Mouse (Mus musculus) embryonic facial prominence, embryonic 15.5 days (tissue): Measurements from ENCODE around the gene Sarnp. TPM values are rescaled to one million over a fixed set of nuclear protein-coding genes. Genes with fewer than 3 reads are reported as not detected.

ENCODE experiments used
- ATAC-seq: fragments of 200-750 bp; cut with Nextera tagmentation; 2 replicates; pipeline ENCODE4 v1.8.0; 2017; ENCODE audit warnings: low read depth, moderate TSS enrichment; ENCODE audit not compliant: insufficient number of reproducible peaks, low FRiP score, low TSS enrichment
- H3K27ac ChIP-seq: fragments of 300-500 bp; sonication (generic); replicated peaks from 2 replicates; pipeline ENCODE4 v1.5.1; 2015; ENCODE audit warnings: mild to moderate bottlenecking, inconsistent platforms
- H3K27me3 ChIP-seq: fragments of 300-500 bp; sonication (generic); 2 replicates; pipeline ENCODE4 v1.6.1; 2015; ENCODE audit warnings: inconsistent platforms
- H3K36me3 ChIP-seq: fragments of 300-500 bp; sonication (generic); 2 replicates; pipeline ENCODE4 v1.6.1; 2015; ENCODE audit warnings: mild to moderate bottlenecking, inconsistent platforms
- H3K4me1 ChIP-seq: fragments of 300-500 bp; sonication (generic); 2 replicates; pipeline ENCODE4 v1.6.1; 2015; ENCODE audit warnings: inconsistent platforms
- H3K4me2 ChIP-seq: fragments of 300-500 bp; sonication (generic); replicated peaks from 2 replicates; pipeline ENCODE4 v1.6.1; 2015; ENCODE audit warnings: mild to moderate bottlenecking, inconsistent platforms
- H3K4me3 ChIP-seq: fragments of 300-500 bp; sonication (generic); replicated peaks from 2 replicates; pipeline ENCODE4 v1.5.1; 2015; ENCODE audit warnings: mild to moderate bottlenecking, inconsistent platforms
- H3K9ac ChIP-seq: fragments of 300-500 bp; sonication (generic); 2 replicates; pipeline ENCODE4 v1.6.1; 2015; ENCODE audit warnings: inconsistent platforms
- H3K9me3 ChIP-seq: fragments of 300-500 bp; sonication (generic); replicated peaks from 2 replicates; pipeline ENCODE4 v1.6.1; 2016; ENCODE audit warnings: inconsistent platforms
- WGBS: fragments of 180-500 bp; shearing (Covaris S2); methylation state at CpG from one replicate; pipeline ENCODE4 v1.1.7; 2015; 5-methylcytosine and 5-hydroxymethylcytosine counted together
- polyA plus RNA-seq: library from polyadenylated mRNA; unstranded; fragments of >200 nt; fragmentation: Nextera tagmentation; extraction: Ambion mirVana; gene quantifications from 2 replicates; pipeline ENCODE4 v1.2.1, GENCODE M21; 2015

The Sarnp gene
- polyA plus RNA-seq, 1 experiment from 2014 or later, result 196 TPM

DNA sequence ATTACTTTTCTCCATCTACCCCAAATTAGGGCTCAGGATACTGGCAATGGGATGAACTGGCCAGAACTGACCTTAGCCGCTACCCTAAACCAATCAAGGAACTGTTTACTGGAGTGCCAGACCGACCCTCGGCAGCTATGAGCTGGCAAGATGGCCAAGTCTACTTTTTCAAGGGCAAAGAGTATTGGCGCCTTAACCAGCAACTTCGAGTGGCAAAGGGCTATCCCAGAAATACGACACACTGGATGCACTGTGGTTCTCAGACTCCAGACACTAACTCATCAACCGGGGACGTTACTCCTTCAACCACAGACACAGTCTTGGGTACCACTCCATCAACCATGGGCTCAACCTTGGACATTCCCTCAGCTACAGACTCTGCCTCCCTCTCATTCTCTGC lies 18.5 kb upstream of the Sarnp start:
- H3K9me3 ChIP-seq, result no peaks in the 10 kb centered on the region
- H3K4me3 ChIP-seq, result no peak overlapping the region
- no peaks in the 10 kb centered on the region for H3K27me3 ChIP-seq
- peaks cover 14% of the 10 kb centered on the region for H3K4me1 ChIP-seq
- ATAC-seq, result no peak
- H3K4me2 ChIP-seq, result no peak overlapping the region
- H3K9ac ChIP-seq, result no peak overlapping the region
- peaks cover 24% of the 10 kb centered on the region for H3K36me3 ChIP-seq
- WGBS, result 92% methylated on average over 8 of the region's 8 CpGs
- no peak overlapping the region for H3K27ac ChIP-seq

DNA sequence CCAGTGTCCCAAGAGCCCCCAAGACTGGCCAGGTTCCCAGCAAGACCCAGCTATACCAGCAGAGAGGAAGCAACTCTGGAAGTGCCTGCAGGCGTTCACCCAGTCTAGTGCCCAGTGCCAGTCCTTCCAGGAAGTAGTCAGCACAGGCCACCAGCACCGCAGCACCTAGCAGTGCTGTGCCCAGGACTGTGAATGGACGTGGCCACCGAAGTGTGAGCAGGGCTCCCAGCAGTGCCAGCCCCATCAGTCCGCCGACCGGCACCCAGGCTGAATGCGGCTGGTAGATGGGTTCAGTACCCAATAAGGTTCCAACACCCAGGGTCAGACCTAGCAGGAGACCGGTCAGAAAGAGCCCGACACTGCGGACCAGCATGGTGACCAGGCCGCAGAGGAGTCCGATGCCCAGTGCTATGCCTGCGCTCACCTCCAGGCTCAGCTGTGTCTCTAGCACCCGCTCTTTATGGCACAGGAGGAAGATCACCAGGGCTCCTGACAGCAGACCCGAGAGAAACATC lies 15.1 kb upstream of the Sarnp start:
- Histone ChIP-seq H3K4me1 (peaks cover 27% of the 10 kb centered on the region), H3K9me3 (no peaks in the 10 kb centered on the region), H3K4me3 (no peak overlapping the region), H3K36me3 (peaks cover 26% of the 10 kb centered on the region), H3K27me3 (no peaks in the 10 kb centered on the region), H3K9ac (no peak overlapping the region), H3K27ac (no peak overlapping the region), H3K4me2 (peak overlapping the region; percentile 74; the same call in 1 of the 2 replicates)
- WGBS, result 89% methylated on average over 16 of the region's 16 CpGs
- no peak for ATAC-seq

DNA sequence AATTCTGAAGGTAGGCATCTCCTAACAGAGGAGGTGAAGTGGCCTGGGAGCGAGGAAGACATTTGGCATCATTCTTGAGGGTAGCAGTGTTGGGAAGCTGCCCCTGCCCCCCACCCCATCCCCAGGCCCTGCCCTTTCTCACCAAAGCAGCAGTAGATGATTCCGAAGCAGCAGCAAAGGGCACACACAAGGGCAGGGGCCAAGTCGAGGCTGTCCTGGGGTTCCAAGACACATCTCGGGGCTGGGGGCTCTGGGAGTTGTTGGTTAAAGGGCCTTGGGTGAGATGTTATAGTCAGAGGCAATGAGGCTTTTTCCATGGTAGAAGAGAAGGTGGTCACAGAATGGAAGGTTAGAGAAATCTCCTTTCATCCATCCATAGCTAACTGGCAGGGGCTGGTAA lies 14.2 kb upstream of the Sarnp start:
- peak overlapping the region; percentile 74 for H3K4me2 ChIP-seq
- H3K4me1 ChIP-seq, result peaks cover 36% of the 10 kb centered on the region
- H3K9ac ChIP-seq, result no peak overlapping the region
- 0 out of 2 replicates have a peak overlapping the region, but pooled peaks have one; percentile 100 for H3K27ac ChIP-seq
- no peaks in the 10 kb centered on the region for H3K9me3 ChIP-seq
- H3K36me3 ChIP-seq, result peaks cover 31% of the 10 kb centered on the region
- no peaks in the 10 kb centered on the region for H3K27me3 ChIP-seq
- no peak for ATAC-seq
- 50% methylated on average over 4 of the region's 4 CpGs for WGBS
- H3K4me3 ChIP-seq, result peak overlapping the region; percentile 88

DNA sequence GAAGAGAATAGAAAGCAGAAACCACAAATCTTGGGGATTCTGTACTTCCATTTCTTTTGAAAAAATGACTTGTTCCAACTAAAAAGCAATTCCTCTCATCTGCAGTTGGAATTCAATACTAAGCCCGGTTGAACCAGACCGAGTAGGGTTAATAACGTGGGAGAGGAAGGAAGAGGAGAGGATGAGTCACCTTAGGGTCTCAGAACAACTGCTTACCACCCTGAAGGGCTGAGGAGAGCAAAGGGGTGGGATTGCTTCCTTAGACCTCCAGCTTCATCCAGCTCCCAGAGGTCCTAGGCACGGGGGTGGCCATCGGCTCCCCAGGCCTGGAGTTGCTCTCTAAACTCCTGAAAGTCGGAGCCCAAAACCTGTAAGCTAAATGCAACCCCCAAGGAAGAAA lies 13.8 kb upstream of the Sarnp start:
- no peak for ATAC-seq
- Histone ChIP-seq H3K9ac (peak overlapping the region; percentile 68), H3K27me3 (no peaks in the 10 kb centered on the region), H3K36me3 (peaks cover 34% of the 10 kb centered on the region), H3K4me3 (peak overlapping the region; percentile 88), H3K4me2 (peak overlapping the region; percentile 74), H3K4me1 (peaks cover 40% of the 10 kb centered on the region), H3K27ac (peak overlapping the region; percentile 100), H3K9me3 (no peaks in the 10 kb centered on the region)
- 3% methylated on average over 6 of the region's 6 CpGs for WGBS

DNA sequence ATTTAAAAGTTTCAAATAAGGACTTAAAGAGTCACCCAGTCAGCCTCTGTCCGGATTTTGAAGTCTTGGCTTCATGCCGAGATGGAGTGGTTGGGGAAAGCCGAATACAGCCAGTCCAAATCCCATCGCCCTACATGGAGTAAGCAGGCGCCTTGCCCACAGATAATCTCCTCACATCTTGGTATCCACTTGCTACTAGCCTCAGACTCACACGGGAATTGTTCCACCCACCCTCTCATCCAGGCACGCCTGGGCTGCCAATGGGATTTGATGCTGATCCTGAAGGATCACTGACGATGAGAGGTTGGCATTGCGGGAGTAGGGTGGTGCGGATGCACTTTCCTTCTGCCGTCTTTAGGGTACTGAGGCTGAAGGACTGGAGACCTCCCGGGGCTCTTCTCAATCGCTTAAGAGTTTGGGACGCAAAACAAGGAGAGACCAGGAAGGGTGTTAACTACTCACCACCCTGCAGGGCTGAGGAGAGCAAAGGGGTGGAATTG lies 13.3 kb upstream of the Sarnp start, which contains the start of gene Dnajc14:
TSS of gene Dnajc14 (plus strand) at position 292 of the 500 bp plus-strand sequence.
- Histone ChIP-seq H3K9ac (peak within 1 kb of the TSS; percentile 72), H3K9me3 (no peaks in the 10 kb centered on the region), H3K27ac (peak within 1 kb of the TSS; percentile 100), H3K36me3 (peaks cover 30% of the 10 kb centered on the region), H3K4me1 (peaks cover 45% of the 10 kb centered on the region), H3K4me3 (peak within 1 kb of the TSS; percentile 88), H3K4me2 (peak within 1 kb of the TSS; percentile 74), H3K27me3 (no peaks in the 10 kb centered on the region)
- peak; percentile 6 for ATAC-seq
- WGBS, result under 1% methylated on average over 14 of the region's 14 CpGs

DNA sequence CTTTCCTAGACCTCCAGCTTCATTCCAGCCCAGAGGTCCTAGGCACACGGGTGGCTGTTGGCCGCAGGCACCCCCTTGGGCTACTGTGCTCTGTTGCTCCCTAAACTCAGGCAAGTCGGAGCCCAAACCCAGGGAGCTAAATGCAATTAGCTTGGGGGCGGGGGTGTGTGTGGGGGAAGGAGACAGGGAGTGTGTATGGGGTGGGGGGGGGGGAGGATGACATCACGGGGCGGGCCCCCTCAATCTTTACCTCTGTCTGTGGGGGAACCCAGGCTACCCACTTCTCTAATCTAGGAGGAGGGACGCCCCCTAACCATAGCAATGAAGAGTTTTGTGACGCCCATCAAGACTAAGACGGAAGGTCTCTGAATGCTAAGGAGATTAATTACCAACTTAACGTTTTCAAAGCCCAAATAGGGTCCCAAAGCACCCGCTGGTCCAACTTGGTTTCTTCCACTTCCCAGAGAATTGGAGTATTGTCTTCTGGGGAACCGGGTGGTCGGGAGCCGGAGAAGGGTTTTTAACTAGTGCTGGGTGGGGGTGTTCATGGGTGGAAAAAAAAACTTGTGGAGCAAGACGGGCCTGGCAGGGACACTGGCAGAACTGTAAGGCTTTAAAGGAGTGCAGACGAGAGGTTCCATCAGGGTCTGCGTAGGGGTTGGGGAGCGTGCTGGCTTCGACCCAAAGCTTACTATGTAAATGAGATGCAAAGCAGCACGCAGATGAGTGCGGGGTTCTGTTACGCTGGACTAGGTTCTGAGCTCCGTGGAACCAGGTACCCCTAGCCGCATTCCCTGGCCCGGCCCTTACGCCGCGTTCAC lies 12.7 kb upstream of the Sarnp start, which contains the start of gene Tmem198b:
TSS of gene Tmem198b (minus strand) at position 100 of the 821 bp plus-strand sequence.
- Histone ChIP-seq H3K9ac (peak within 1 kb of the TSS; percentile 72), H3K4me1 (peaks cover 51% of the 10 kb centered on the region), H3K27ac (peak within 1 kb of the TSS; percentile 100), H3K9me3 (no peaks in the 10 kb centered on the region), H3K27me3 (no peaks in the 10 kb centered on the region), H3K4me3 (peak within 1 kb of the TSS; percentile 88), H3K36me3 (peaks cover 31% of the 10 kb centered on the region), H3K4me2 (peak within 1 kb of the TSS; percentile 74)
- WGBS, result 0% methylated on average over 28 of the region's 28 CpGs
- peak; percentile 64 for ATAC-seq

DNA sequence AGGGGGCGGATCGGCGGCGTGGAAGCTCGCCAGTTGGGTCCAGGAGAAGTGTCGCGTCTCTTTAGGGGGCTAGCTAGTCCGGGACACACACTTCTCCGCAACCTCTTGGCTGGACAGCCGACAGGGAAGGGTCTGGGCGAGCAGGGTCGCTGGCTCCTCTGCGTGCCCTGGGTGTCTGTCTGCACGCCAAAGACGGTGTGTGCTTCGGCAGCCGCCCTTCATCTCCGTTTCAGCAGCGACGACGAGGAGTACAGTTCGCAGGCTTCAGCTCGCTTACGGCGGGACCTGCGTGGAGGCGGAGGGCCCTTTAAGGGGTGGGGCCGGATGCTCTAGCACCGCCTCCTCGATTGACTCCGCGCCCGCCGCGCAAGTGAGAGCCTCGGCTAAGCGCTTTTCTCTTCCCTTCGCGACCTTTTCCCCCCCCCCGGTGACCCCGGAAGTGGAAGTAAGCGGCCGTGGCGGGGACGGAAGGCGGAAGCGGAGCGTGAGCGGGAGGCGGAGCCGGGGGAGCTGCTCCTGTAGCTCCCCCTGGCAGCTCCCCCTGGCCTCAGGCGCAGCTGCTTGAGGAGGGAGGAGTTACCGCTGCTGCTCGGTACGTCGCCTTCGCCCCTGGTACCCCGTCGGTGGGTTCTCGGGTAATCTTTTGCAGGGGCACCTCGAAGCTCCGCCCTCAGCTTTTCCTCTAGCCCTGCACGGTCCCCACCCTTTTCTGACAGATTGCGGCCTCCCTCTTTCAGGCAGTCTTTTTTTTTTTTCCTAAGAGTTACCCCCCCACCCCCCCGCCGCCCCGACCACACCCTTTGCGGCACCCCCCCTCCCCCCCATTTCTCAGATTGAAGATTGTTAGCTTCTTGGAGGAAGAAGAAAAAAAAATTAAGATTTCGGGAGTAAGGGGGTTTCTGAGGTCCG lies 11.8 kb upstream of the Sarnp start:
- no peaks in the 10 kb centered on the region for H3K9me3 ChIP-seq
- H3K27me3 ChIP-seq, result no peaks in the 10 kb centered on the region
- H3K9ac ChIP-seq, result peak overlapping the region; percentile 72
- peak overlapping the region; percentile 74 for H3K4me2 ChIP-seq
- H3K36me3 ChIP-seq, result peaks cover 31% of the 10 kb centered on the region
- ATAC-seq, result peak; percentile 93
- under 1% methylated on average over 68 of the region's 70 CpGs for WGBS
- peaks cover 54% of the 10 kb centered on the region for H3K4me1 ChIP-seq
- H3K4me3 ChIP-seq, result peak overlapping the region; percentile 88
- peak overlapping the region; percentile 100 for H3K27ac ChIP-seq

DNA sequence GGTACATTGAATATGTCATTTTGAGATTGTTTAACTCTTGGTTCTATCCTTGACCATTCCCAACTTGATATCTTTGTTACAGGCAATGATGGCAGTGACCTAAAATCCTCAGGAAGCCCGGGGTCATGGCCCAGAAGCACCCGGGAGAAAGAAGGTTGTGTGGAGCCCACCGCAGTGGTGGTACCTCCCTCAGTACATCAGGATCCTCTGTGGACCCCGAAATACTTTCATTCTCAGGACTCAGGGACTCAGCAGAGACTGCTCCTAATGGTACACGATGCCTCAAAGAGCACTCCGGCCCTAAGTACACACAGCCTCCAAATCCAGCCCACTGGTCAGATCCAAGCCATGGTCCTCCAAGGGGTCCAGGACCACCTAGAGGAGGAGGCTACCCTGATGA lies 11.0 kb upstream of the Sarnp start:
- H3K36me3 ChIP-seq, result peaks cover 23% of the 10 kb centered on the region
- WGBS, result 56% methylated on average over 6 of the region's 6 CpGs
- peaks cover 54% of the 10 kb centered on the region for H3K4me1 ChIP-seq

DNA sequence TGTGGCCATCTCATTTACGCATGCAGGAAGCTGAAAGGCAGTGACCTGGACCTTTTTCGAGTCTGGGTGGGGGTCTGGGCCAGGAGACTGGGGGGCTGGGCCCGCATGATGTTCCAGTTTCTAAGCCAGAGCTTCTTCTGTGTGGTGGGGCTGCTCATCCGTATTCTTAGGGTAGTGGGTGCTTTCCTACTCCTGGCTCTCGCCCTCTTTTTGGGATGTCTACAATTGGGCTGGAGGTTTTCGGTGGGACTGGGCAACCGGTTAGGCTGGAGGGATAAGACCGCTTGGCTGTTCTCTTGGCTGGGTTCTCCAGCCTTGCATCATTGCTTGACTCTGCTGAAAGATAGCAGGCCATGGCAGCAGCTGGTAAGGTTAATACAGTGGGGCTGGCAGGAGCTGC lies 10.1 kb upstream of the Sarnp start:
- H3K9me3 ChIP-seq, result no peaks in the 10 kb centered on the region
- ATAC-seq, result no peak
- H3K36me3 ChIP-seq, result peaks cover 20% of the 10 kb centered on the region
- H3K4me2 ChIP-seq, result peak overlapping the region; percentile 74
- H3K4me3 ChIP-seq, result peak overlapping the region; percentile 88
- no peak overlapping the region for H3K9ac ChIP-seq
- peaks cover 54% of the 10 kb centered on the region for H3K4me1 ChIP-seq
- H3K27ac ChIP-seq, result no peak overlapping the region
- WGBS, result 90% methylated on average over 8 of the region's 8 CpGs
- no peaks in the 10 kb centered on the region for H3K27me3 ChIP-seq

More for the DNA sequence above, 11.0 kb upstream of the Sarnp start:
- Histone ChIP-seq H3K9ac (peak overlapping the region; percentile 53), H3K4me3 (peak overlapping the region; percentile 88), H3K27me3 (no peaks in the 10 kb centered on the region), H3K27ac (peak overlapping the region; percentile 100), H3K4me2 (peak overlapping the region; percentile 74), H3K9me3 (no peaks in the 10 kb centered on the region)
- ATAC-seq, result no peak

DNA sequence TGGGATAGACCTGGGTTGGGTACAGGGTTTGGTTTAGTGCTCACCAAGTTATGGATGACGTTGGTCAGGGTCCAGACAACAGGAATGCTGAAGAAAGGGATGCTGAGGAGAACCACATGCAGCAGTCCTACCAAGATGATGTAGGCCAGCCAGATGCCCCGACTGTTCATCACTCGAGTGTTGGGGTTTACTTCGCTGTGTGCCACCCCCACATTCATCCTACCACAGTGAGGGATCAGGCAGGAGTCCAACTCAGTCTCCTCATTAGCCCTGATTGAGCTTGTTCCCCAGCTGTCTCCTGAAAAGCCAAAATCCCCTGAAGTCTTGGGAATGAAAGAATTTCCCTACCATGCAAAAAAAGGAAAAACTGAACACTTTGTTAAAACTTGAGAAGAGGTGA lies 3.1 kb downstream of the Sarnp start:
- no peak overlapping the region for H3K4me2 ChIP-seq
- 85% methylated on average over 4 of the region's 4 CpGs for WGBS
- H3K27me3 ChIP-seq, result no peaks in the 10 kb centered on the region
- ATAC-seq, result no peak
- H3K9me3 ChIP-seq, result no peaks in the 10 kb centered on the region
- H3K4me3 ChIP-seq, result 0 out of 2 replicates have a peak overlapping the region, but pooled peaks have one; percentile 61
- H3K4me1 ChIP-seq, result peaks cover 14% of the 10 kb centered on the region
- no peak overlapping the region for H3K27ac ChIP-seq
- no peak overlapping the region for H3K9ac ChIP-seq
- H3K36me3 ChIP-seq, result peaks cover 47% of the 10 kb centered on the region
